Mouse (Mus musculus): ENCODE data around the gene Ddost. TPM values are rescaled to one million over a fixed set of nuclear protein-coding genes. Genes with fewer than 3 reads are reported as not detected.
A peak's percentile ranks its signal among the peaks of the same experiment; 100 is the strongest.
"Not testable (repeated sequence)": the region's sequence is repeated elsewhere in the genome, so short reads cannot be mapped to it uniquely, and the experiment has no call there.

Ddost gene
- polyA plus RNA-seq, 1 experiment from 2014 or later, result 379 TPM

DNA sequence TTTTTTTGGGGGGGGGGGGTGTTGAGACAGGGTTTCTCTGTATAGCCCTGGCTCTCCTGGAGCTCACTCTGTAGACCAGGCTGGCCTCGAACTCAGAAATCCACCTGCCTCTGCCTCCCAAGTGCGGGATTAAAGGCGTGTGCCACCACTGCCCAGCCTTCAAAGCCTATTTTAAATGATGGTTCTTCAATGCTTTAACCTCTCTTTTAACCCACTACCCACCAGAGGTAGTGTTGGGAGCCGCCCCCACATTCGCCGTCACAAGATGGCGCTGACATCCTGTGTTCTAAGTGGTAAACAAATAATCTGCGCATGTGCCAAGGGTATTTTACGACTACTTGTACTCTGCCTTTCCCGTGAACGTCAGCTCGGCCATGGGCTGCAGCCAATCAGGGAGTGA, 22.6 kb downstream of the Ddost start:
- not testable (repeated sequence) for H3K4me1 ChIP-seq (replicated peaks); H3K27me3 ChIP-seq (replicated peaks); H3K36me3 ChIP-seq; H3K4me2 ChIP-seq (replicated peaks); H3K9me3 ChIP-seq; H3K4me3 ChIP-seq (replicated peaks); ATAC-seq; H3K27ac ChIP-seq; H3K9ac ChIP-seq
- WGBS, result 64% methylated on average over 9 of the region's 12 CpGs

DNA sequence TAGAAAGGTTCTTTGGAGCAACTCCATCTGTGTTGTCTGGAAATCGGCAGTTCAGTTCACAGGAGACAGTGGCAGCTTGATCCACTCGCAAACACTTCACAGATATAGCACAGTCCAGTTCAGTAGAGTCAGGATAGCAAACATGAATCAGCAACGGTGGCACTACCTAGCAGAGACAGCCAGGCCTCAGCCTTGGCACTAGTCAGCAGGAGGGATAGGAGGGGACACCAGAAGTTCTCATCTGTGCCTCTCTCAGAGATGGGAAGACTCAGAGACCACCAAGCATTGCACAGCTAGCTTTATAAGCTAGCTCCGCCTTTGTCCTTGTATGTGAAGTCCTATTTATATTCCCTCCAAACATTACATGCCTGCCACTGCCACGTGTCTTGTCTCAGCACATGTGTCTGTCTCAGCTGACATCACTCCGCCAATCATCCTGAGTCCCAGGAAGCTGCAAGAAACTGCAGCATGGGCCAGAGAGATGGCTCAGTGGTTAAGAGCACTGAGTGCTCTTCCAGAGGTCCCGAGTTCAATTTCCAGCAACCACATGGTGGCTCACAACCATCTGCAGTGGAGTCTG, 23.5 kb downstream of the Ddost start:
- Histone ChIP-seq H3K4me2 (replicated peaks) (peak overlapping the region; percentile 33), H3K9ac (no peak overlapping the region), H3K4me1 (replicated peaks) (peaks cover 8% of the 10 kb centered on the region; the same call in 1 of the 2 replicates), H3K4me3 (replicated peaks) (peak overlapping the region; percentile 18), H3K36me3 (no peaks in the 10 kb centered on the region), H3K27me3 (replicated peaks) (no peaks in the 10 kb centered on the region; the same call in 1 of the 2 replicates), H3K9me3 (no peaks in the 10 kb centered on the region), H3K27ac (no peak overlapping the region)
- ATAC-seq, result no peak
- 62% methylated on average over 7 of the region's 7 CpGs for WGBS

DNA sequence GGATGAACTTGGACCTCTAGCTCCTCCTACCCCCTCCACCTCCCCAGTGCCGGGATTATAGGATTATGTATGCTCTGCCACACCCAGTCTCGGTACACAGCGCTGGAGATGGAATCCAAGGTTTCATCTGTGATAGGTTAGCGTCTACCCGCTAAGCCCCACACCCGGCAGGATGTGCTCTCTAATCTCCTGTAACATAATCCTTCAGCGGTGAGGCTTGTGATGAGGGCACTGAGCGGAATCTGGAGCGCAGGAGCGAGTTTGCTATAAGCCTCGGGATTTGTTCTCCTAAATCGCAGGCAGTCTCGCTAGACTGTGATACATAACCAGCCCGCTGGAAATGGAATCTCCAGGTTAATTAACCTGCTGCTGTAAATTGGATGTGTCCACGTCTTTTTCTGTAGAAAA, 25.7 kb downstream of the Ddost start:
- WGBS, result 25% methylated on average over 15 of the region's 15 CpGs

GRCm38 (mm10) chr4:138331647-138332046, 27.1 kb downstream of the Ddost start:
- no peaks in the 10 kb centered on the region for H3K4me1 ChIP-seq (replicated peaks)
- no peak overlapping the region for H3K4me3 ChIP-seq (replicated peaks)
- no peaks in the 10 kb centered on the region for H3K36me3 ChIP-seq
- no peak overlapping the region for H3K27ac ChIP-seq
- 81% methylated on average over 9 of the region's 9 CpGs for WGBS
- H3K27me3 ChIP-seq (replicated peaks), result no peaks in the 10 kb centered on the region; the same call in 1 of the 2 replicates
- H3K9ac ChIP-seq, result no peak overlapping the region
- no peak overlapping the region for H3K4me2 ChIP-seq (replicated peaks)
- H3K9me3 ChIP-seq, result no peaks in the 10 kb centered on the region
- ATAC-seq, result no peak

More for the DNA sequence above, 25.7 kb downstream of the Ddost start:
- Histone ChIP-seq H3K4me2 (replicated peaks) (no peak overlapping the region), H3K9me3 (no peaks in the 10 kb centered on the region), H3K4me1 (replicated peaks) (no peaks in the 10 kb centered on the region), H3K36me3 (no peaks in the 10 kb centered on the region), H3K4me3 (replicated peaks) (no peak overlapping the region), H3K27me3 (replicated peaks) (no peaks in the 10 kb centered on the region; the same call in 1 of the 2 replicates), H3K9ac (no peak overlapping the region), H3K27ac (no peak overlapping the region)
- no peak for ATAC-seq

DNA sequence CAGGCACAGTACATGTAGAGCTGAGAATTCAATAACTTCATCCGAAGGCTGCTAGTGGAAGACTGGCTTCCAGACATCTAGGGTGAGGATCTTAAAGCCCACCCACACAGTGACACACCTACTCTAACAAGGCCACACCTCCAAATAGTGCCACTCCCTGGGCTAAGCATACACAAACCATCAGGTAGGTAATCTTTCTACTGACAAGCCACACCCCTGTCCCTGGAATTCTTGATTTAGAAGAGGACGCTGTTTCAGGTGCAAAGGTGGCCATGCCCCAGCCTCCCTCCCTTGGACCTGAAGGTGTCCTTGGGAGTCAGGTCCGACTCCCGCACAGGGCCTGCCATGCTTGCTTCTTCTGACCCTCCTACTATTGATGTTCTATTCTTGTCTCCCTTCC, 28.6 kb downstream of the Ddost start:
- ATAC-seq, result peak; percentile 85
- Histone ChIP-seq H3K4me2 (replicated peaks) (no peak overlapping the region), H3K9ac (no peak overlapping the region), H3K4me3 (replicated peaks) (no peak overlapping the region), H3K4me1 (replicated peaks) (no peaks in the 10 kb centered on the region), H3K27ac (no peak overlapping the region), H3K27me3 (replicated peaks) (no peaks in the 10 kb centered on the region; the same call in 1 of the 2 replicates), H3K36me3 (no peaks in the 10 kb centered on the region), H3K9me3 (no peaks in the 10 kb centered on the region)
- WGBS, result 62% methylated on average over 4 of the region's 4 CpGs

DNA sequence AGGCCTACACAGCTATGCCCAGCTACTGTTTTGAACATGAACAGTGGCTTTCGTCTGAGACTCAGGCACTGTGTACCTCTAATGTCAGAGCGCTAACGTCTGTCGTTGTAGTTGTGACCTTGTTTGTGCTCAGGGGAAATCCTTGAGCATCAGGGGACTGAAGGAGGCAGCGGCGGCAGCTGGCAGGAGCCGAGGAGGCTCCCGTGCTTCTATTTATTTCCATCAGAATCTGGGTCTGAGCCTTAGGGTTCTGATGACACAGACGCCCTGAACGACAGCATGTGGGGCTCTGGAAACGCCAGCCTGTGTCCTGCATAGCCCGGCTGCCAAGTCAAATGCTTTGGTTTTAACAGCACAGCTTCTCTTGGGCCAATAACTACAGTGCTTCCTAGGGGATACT, 30.5 kb downstream of the Ddost start:
- no peak overlapping the region for H3K4me3 ChIP-seq (replicated peaks)
- no peak for ATAC-seq
- H3K27ac ChIP-seq, result no peak overlapping the region
- no peaks in the 10 kb centered on the region for H3K36me3 ChIP-seq
- no peaks in the 10 kb centered on the region; the same call in 1 of the 2 replicates for H3K27me3 ChIP-seq (replicated peaks)
- no peak overlapping the region for H3K9ac ChIP-seq
- no peaks in the 10 kb centered on the region for H3K9me3 ChIP-seq
- no peaks in the 10 kb centered on the region for H3K4me1 ChIP-seq (replicated peaks)
- 77% methylated on average over 12 of the region's 12 CpGs for WGBS
- no peak overlapping the region for H3K4me2 ChIP-seq (replicated peaks)

DNA sequence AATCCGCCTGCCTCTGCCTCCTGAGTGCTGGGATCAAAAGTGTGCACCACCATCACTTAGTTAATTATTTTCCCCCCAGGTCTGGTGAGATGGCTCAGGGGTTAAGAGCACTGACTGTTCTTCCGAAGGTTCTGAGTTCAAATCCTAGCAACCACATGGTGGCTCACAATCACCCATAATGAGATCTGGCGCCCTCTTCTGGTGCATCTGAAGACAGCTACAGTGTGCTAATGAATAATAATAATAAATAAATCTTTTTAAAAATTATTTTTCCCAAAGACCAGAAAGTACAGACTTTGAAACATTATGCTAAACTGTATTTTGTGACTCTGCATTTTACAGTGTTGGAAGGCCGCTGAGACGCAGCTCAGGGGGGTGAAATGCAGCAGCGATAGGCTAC, 31.1 kb downstream of the Ddost start:
- Histone ChIP-seq H3K27ac (no peak overlapping the region), H3K4me1 (replicated peaks) (no peaks in the 10 kb centered on the region), H3K4me3 (replicated peaks) (no peak overlapping the region), H3K9ac (no peak overlapping the region), H3K27me3 (replicated peaks) (no peaks in the 10 kb centered on the region; the same call in 1 of the 2 replicates), H3K4me2 (replicated peaks) (no peak overlapping the region), H3K9me3 (no peaks in the 10 kb centered on the region), H3K36me3 (no peaks in the 10 kb centered on the region)
- ATAC-seq, result no peak
- WGBS, result 86% methylated on average over 6 of the region's 6 CpGs

GRCm38 (mm10) chr4:138336876-138337275, 32.3 kb downstream of the Ddost start:
- WGBS, result 70% methylated on average over 5 of the region's 5 CpGs
- H3K9ac ChIP-seq, result no peak overlapping the region

GRCm38 (mm10) chr4:138337341-138337740, 32.8 kb downstream of the Ddost start:
- no peak for ATAC-seq
- Histone ChIP-seq H3K27me3 (replicated peaks) (no peaks in the 10 kb centered on the region), H3K27ac (no peak overlapping the region), H3K4me2 (replicated peaks) (no peak overlapping the region), H3K9ac (no peak overlapping the region), H3K36me3 (no peaks in the 10 kb centered on the region), H3K4me3 (replicated peaks) (no peak overlapping the region), H3K4me1 (replicated peaks) (no peaks in the 10 kb centered on the region), H3K9me3 (no peaks in the 10 kb centered on the region)
- 62% methylated on average over 9 of the region's 9 CpGs for WGBS

More at GRCm38 (mm10) chr4:138336876-138337275, 32.3 kb downstream of the Ddost start:
- no peak overlapping the region for H3K4me2 ChIP-seq (replicated peaks)
- no peaks in the 10 kb centered on the region; the same call in 1 of the 2 replicates for H3K27me3 ChIP-seq (replicated peaks)
- H3K36me3 ChIP-seq, result no peaks in the 10 kb centered on the region
- no peak overlapping the region for H3K27ac ChIP-seq
- H3K4me1 ChIP-seq (replicated peaks), result no peaks in the 10 kb centered on the region
- ATAC-seq, result no peak
- H3K4me3 ChIP-seq (replicated peaks), result no peak overlapping the region
- H3K9me3 ChIP-seq, result no peaks in the 10 kb centered on the region

GRCm38 (mm10) chr4:138339963-138340362, 35.4 kb downstream of the Ddost start:
- H3K9me3 ChIP-seq, result no peaks in the 10 kb centered on the region
- H3K4me3 ChIP-seq (replicated peaks), result no peak overlapping the region
- no peaks in the 10 kb centered on the region for H3K27me3 ChIP-seq (replicated peaks)
- H3K4me2 ChIP-seq (replicated peaks), result no peak overlapping the region
- WGBS, result 37% methylated on average over 4 of the region's 4 CpGs
- H3K9ac ChIP-seq, result no peak overlapping the region
- H3K36me3 ChIP-seq, result no peaks in the 10 kb centered on the region
- ATAC-seq, result no peak
- no peak overlapping the region for H3K27ac ChIP-seq
- peaks cover 6% of the 10 kb centered on the region; the same call in 1 of the 2 replicates for H3K4me1 ChIP-seq (replicated peaks)

DNA sequence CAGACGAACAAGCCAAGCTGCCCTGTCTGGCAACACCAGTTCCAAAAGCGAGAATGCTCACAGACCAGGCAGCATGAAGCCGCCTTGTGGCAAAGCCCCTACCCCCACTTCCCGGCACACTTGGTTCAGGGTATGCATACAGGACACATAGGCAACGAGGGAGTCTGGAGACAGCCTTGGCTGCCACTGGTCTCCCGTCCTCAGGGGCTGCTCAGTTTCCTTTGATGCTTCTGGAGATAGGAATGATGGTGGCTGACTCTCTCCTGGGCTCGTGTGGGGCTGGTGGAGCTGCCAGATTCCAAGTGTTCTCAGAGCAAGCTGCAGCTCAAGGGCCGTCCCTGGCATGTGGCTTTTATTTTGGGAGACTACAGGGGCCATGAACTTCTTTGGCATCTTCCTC, 36.9 kb downstream of the Ddost start:
- Histone ChIP-seq H3K27me3 (replicated peaks) (no peaks in the 10 kb centered on the region), H3K4me1 (replicated peaks) (peaks cover 6% of the 10 kb centered on the region; the same call in 1 of the 2 replicates), H3K9me3 (no peaks in the 10 kb centered on the region), H3K4me2 (replicated peaks) (no peak overlapping the region), H3K9ac (no peak overlapping the region), H3K4me3 (replicated peaks) (no peak overlapping the region), H3K36me3 (no peaks in the 10 kb centered on the region), H3K27ac (no peak overlapping the region)
- 73% methylated on average over 8 of the region's 8 CpGs for WGBS
- no peak for ATAC-seq

DNA sequence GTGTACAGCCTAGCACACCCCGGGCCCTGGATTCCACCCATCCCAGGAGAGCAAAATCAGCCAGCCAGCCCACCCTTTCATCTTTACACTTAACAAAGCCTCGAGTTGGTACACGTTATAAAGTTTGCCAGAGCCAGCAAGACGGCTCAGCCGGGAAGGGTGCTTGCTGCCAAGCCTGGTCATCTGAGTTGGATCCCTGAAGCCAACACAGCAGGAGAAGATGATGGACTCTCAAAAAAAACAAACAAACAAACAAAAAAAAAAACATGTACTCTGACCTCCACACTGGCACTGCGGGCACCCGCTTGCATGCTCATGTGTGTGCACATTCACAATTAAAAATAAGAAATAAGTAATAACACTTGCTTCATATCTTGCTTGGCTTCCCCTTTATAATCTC, 37.5 kb downstream of the Ddost start:
- Histone ChIP-seq H3K4me3 (replicated peaks) (no peak overlapping the region), H3K36me3 (no peaks in the 10 kb centered on the region), H3K27me3 (replicated peaks) (no peaks in the 10 kb centered on the region), H3K4me1 (replicated peaks) (peaks cover 6% of the 10 kb centered on the region; the same call in 1 of the 2 replicates), H3K27ac (no peak overlapping the region), H3K4me2 (replicated peaks) (no peak overlapping the region), H3K9ac (no peak overlapping the region), H3K9me3 (no peaks in the 10 kb centered on the region)
- no peak for ATAC-seq
- WGBS, result 77% methylated on average over 7 of the region's 7 CpGs

DNA sequence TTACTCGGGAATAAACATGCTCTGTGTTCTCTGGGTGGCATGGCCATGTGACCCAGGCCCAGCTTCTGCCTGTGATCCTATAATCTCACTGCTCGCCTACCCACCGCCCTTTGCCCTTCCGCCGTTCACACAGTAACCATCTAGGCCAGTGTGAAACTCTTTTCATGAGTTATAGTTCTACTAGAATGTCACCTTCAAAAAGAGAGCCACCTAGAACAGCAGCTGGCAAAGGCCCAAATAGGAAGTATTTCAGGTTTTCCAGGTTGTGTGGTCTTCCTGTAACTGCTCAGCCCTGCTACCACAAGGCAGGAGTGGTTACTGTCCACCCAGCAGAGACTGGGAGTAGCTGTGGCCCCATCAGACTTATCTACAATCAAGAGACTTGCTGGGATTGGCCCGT, 38.2 kb downstream of the Ddost start:
- ATAC-seq, result peak; percentile 93

More for the DNA sequence above, 38.2 kb downstream of the Ddost start:
- Histone ChIP-seq H3K27me3 (replicated peaks) (no peaks in the 10 kb centered on the region), H3K4me2 (replicated peaks) (no peak overlapping the region), H3K4me1 (replicated peaks) (peaks cover 6% of the 10 kb centered on the region; the same call in 1 of the 2 replicates), H3K27ac (peak overlapping the region; percentile 82), H3K9ac (no peak overlapping the region), H3K36me3 (no peaks in the 10 kb centered on the region), H3K9me3 (no peaks in the 10 kb centered on the region), H3K4me3 (replicated peaks) (no peak overlapping the region)
- 51% methylated on average over 6 of the region's 6 CpGs for WGBS
